Mouse (Mus musculus) embryonic fibroblast, embryonic 13.5 days (primary cell): ENCODE data around the gene Tssk4. TPM values are rescaled to one million over a fixed set of nuclear protein-coding genes. Genes with fewer than 3 reads are reported as not detected.

Experiments
- H3K27ac ChIP-seq: 2 replicates; pipeline ENCODE4 v1.5.1; 2012; ENCODE audit warnings: low read length, control low read depth, inconsistent platforms; ENCODE audit not compliant: insufficient read depth
- H3K4me1 ChIP-seq: 2 replicates; pipeline ENCODE4 v1.6.1; 2011; ENCODE audit warnings: low read length; ENCODE audit not compliant: control insufficient read depth, insufficient read depth
- H3K4me3 ChIP-seq: 2 replicates; pipeline ENCODE4 v1.5.1; 2011; ENCODE audit warnings: mild to moderate bottlenecking, control low read depth, low read length; ENCODE audit not compliant: insufficient read depth
- CTCF ChIP-seq: IDR thresholded peaks from 2 replicates; pipeline ENCODE4 v1.5.1; 2011; ENCODE audit warnings: mild to moderate bottlenecking, control low read depth, low read length, moderate library complexity, borderline replicate concordance; ENCODE audit not compliant: insufficient read depth
- POLR2A ChIP-seq: IDR thresholded peaks from 2 replicates; pipeline ENCODE4 v1.6.1; 2011; ENCODE audit warnings: low read depth, mild to moderate bottlenecking, control low read depth, low read length, moderate library complexity
- polyA plus RNA-seq: library from polyadenylated mRNA; stranded (reverse); fragments of >200 nt; gene quantifications from 2 replicates; pipeline ENCODE4 v1.2.4, GENCODE M21; 2011; ENCODE audit warnings: low read depth; ENCODE audit not compliant: missing spikeins, insufficient read length

Gene Tssk4
- polyA plus RNA-seq, 1 experiment: 0.81 TPM

GRCm38 (mm10) chr14:55617822-55618221 is 32.2 kb upstream of the Tssk4 start, which contains the start of gene Rec8:
TSS of gene Rec8 (plus strand) at chr14:55618037.
- no peaks in the 10 kb centered on the region for H3K4me1 ChIP-seq
- TF ChIP-seq POLR2A: no peak
- no peak within 1 kb of the TSS for H3K4me3 ChIP-seq
- H3K27ac ChIP-seq: no peak within 1 kb of the TSS

GRCm38 (mm10) chr14:55618486-55619195 is 31.3 kb upstream of the Tssk4 start:
- Histone ChIP-seq H3K4me3 (no peak overlapping the region), H3K27ac (no peak overlapping the region), H3K4me1 (no peaks in the 10 kb centered on the region)
- TF ChIP-seq CTCF (no peak), POLR2A (no peak)

- no peaks in the 10 kb centered on the region for H3K4me1 ChIP-seq
- TF ChIP-seq POLR2A (no peak), CTCF (no peak)
- H3K27ac ChIP-seq: no peak overlapping the region
- no peak overlapping the region for H3K4me3 ChIP-seq
Observed at GRCm38 (mm10) chr14:55628077-55628827, 21.7 kb upstream of the Tssk4 start.

- TF ChIP-seq CTCF (peak; percentile 84; the same call in 1 of the 2 replicates), POLR2A (no peak)
- no peak overlapping the region for H3K4me3 ChIP-seq
- no peak overlapping the region for H3K27ac ChIP-seq
- 0 out of 2 replicates have a peak, but pooled peaks cover 4% of the 10 kb centered on the region for H3K4me1 ChIP-seq
Observed at GRCm38 (mm10) chr14:55629312-55629711, 20.7 kb upstream of the Tssk4 start.

- Histone ChIP-seq H3K27ac (peak overlapping the region; percentile 84), H3K4me3 (peak overlapping the region; percentile 85), H3K4me1 (0 out of 2 replicates have a peak, but pooled peaks cover 4% of the 10 kb centered on the region)
- TF ChIP-seq CTCF (no peak), POLR2A (no peak)
Observed at GRCm38 (mm10) chr14:55634874-55635522, 15.0 kb upstream of the Tssk4 start.

GRCm38 (mm10) chr14:55635523-55636007 is 14.4 kb upstream of the Tssk4 start, which contains the start of gene Ipo4:
TSS of gene Ipo4 (minus strand) at chr14:55635957.
- H3K4me1 ChIP-seq: 0 out of 2 replicates have a peak, but pooled peaks cover 4% of the 10 kb centered on the region
- peak within 1 kb of the TSS; percentile 85 for H3K4me3 ChIP-seq
- no peak for TF ChIP-seq CTCF
- peak; percentile 83 for TF ChIP-seq POLR2A
- peak within 1 kb of the TSS; percentile 84 for H3K27ac ChIP-seq

GRCm38 (mm10) chr14:55637795-55638194 is 12.2 kb upstream of the Tssk4 start, which contains the start of gene Gm49378:
TSS of gene Gm49378 (minus strand) at chr14:55637895.
- no peak within 1 kb of the TSS for H3K27ac ChIP-seq
- H3K4me3 ChIP-seq: no peak within 1 kb of the TSS
- TF ChIP-seq CTCF: no peak
- no peak for TF ChIP-seq POLR2A
- 0 out of 2 replicates have a peak, but pooled peaks cover 4% of the 10 kb centered on the region for H3K4me1 ChIP-seq

GRCm38 (mm10) chr14:55640816-55641215 is 9.2 kb upstream of the Tssk4 start:
- no peaks in the 10 kb centered on the region for H3K4me1 ChIP-seq
- H3K4me3 ChIP-seq: no peak overlapping the region
- TF ChIP-seq POLR2A (no peak), CTCF (no peak)
- no peak overlapping the region for H3K27ac ChIP-seq

GRCm38 (mm10) chr14:55641291-55641690 is 8.7 kb upstream of the Tssk4 start:
- TF ChIP-seq POLR2A (no peak), CTCF (no peak)
- no peak overlapping the region for H3K4me3 ChIP-seq
- no peak overlapping the region for H3K27ac ChIP-seq
- H3K4me1 ChIP-seq: no peaks in the 10 kb centered on the region

- Histone ChIP-seq H3K4me1 (no peaks in the 10 kb centered on the region), H3K27ac (peak overlapping the region; percentile 92), H3K4me3 (peak overlapping the region; percentile 83)
- TF ChIP-seq CTCF (no peak), POLR2A (no peak)
Observed at GRCm38 (mm10) chr14:55642679-55643059, 7.3 kb upstream of the Tssk4 start.
